Mouse (Mus musculus) erythroblast, embryonic 14.5 days (primary cell): ENCODE data around the gene Dpp4. TPM values are rescaled to one million over a fixed set of nuclear protein-coding genes. Genes with fewer than 3 reads are reported as not detected.

Source experiments
- H3K27me3 ChIP-seq: 2 replicates; pipeline ENCODE4 v1.6.1; 2012; ENCODE audit warnings: inconsistent platforms; ENCODE audit not compliant: control insufficient read depth
- H3K36me3 ChIP-seq: 2 replicates; pipeline ENCODE4 v1.6.1; 2012; ENCODE audit warnings: mild to moderate bottlenecking, inconsistent platforms; ENCODE audit not compliant: control insufficient read depth
- H3K4me1 ChIP-seq: 2 replicates; pipeline ENCODE4 v1.6.1; 2012; ENCODE audit warnings: inconsistent platforms; ENCODE audit not compliant: control insufficient read depth
- H3K4me3 ChIP-seq: replicated peaks from 2 replicates; pipeline ENCODE3; 2012; ENCODE audit warnings: moderate library complexity, mild to moderate bottlenecking, inconsistent platforms
- H3K9me3 ChIP-seq: 2 replicates; pipeline ENCODE4 v1.6.1; 2012; ENCODE audit warnings: low read length, inconsistent platforms, mixed read lengths; ENCODE audit not compliant: control insufficient read depth
- GATA1 ChIP-seq: IDR thresholded peaks from 2 replicates; pipeline ENCODE4 v1.6.1; 2012; ENCODE audit warnings: low read length, inconsistent platforms, mixed read lengths
- TAL1 ChIP-seq: IDR thresholded peaks from 3 replicates; pipeline ENCODE4 v1.6.1; 2012; ENCODE audit warnings: low read length, inconsistent platforms, mixed read lengths
- polyA plus RNA-seq: library from polyadenylated mRNA; stranded (reverse); fragments of >175 nt; gene quantifications from 2 replicates; pipeline ENCODE4 v1.2.3, GENCODE M21; 2012

The Dpp4 gene
- polyA plus RNA-seq, 1 experiment: not detected

GRCm38 (mm10) chr2:62411211-62412080 is 585 bp downstream of the Dpp4 start:
- Histone ChIP-seq H3K36me3 (no peaks in the 10 kb centered on the region), H3K4me3 (peak overlapping the region; percentile 43), H3K9me3 (no peaks in the 10 kb centered on the region), H3K27me3 (peaks cover 13% of the 10 kb centered on the region), H3K4me1 (peaks cover 4% of the 10 kb centered on the region)
- TF ChIP-seq TAL1: no peak

GRCm38 (mm10) chr2:62408701-62409201 is 3.3 kb downstream of the Dpp4 start:
- no peaks in the 10 kb centered on the region for H3K36me3 ChIP-seq
- H3K4me3 ChIP-seq: no peak overlapping the region
- TF ChIP-seq TAL1 (no peak), GATA1 (no peak)

GRCm38 (mm10) chr2:62408216-62408615 is 3.8 kb downstream of the Dpp4 start:
- no peak overlapping the region for H3K4me3 ChIP-seq
- H3K36me3 ChIP-seq: no peaks in the 10 kb centered on the region
- H3K27me3 ChIP-seq: peaks cover 13% of the 10 kb centered on the region
- TF ChIP-seq TAL1 (no peak), GATA1 (no peak)
- H3K4me1 ChIP-seq: peaks cover 4% of the 10 kb centered on the region
- no peaks in the 10 kb centered on the region for H3K9me3 ChIP-seq

More at GRCm38 (mm10) chr2:62408701-62409201, 3.3 kb downstream of the Dpp4 start:
- Histone ChIP-seq H3K27me3 (peaks cover 13% of the 10 kb centered on the region), H3K4me1 (peaks cover 4% of the 10 kb centered on the region), H3K9me3 (no peaks in the 10 kb centered on the region)

- Histone ChIP-seq H3K36me3 (no peaks in the 10 kb centered on the region), H3K4me1 (no peaks in the 10 kb centered on the region), H3K27me3 (no peaks in the 10 kb centered on the region), H3K9me3 (no peaks in the 10 kb centered on the region), H3K4me3 (no peak overlapping the region)
- TF ChIP-seq TAL1: no peak
- TF ChIP-seq GATA1: no peak
Observed at GRCm38 (mm10) chr2:62403556-62404135, 8.4 kb downstream of the Dpp4 start.

GRCm38 (mm10) chr2:62401011-62401410 is 11.0 kb downstream of the Dpp4 start:
- Histone ChIP-seq H3K9me3 (no peaks in the 10 kb centered on the region), H3K4me1 (no peaks in the 10 kb centered on the region), H3K36me3 (no peaks in the 10 kb centered on the region), H3K27me3 (no peaks in the 10 kb centered on the region), H3K4me3 (no peak overlapping the region)
- TF ChIP-seq TAL1 (no peak), GATA1 (no peak)

- no peaks in the 10 kb centered on the region for H3K4me1 ChIP-seq
- no peak overlapping the region for H3K4me3 ChIP-seq
- no peaks in the 10 kb centered on the region for H3K27me3 ChIP-seq
- H3K36me3 ChIP-seq: no peaks in the 10 kb centered on the region
- no peaks in the 10 kb centered on the region for H3K9me3 ChIP-seq
- TF ChIP-seq GATA1: no peak
- no peak for TF ChIP-seq TAL1
Observed at GRCm38 (mm10) chr2:62399832-62400231, 12.2 kb downstream of the Dpp4 start.

GRCm38 (mm10) chr2:62399361-62399760 is 12.7 kb downstream of the Dpp4 start:
- H3K4me1 ChIP-seq: no peaks in the 10 kb centered on the region
- H3K9me3 ChIP-seq: no peaks in the 10 kb centered on the region
- TF ChIP-seq TAL1: no peak
- no peak for TF ChIP-seq GATA1
- no peak overlapping the region for H3K4me3 ChIP-seq
- H3K27me3 ChIP-seq: no peaks in the 10 kb centered on the region
- H3K36me3 ChIP-seq: no peaks in the 10 kb centered on the region

- no peaks in the 10 kb centered on the region for H3K36me3 ChIP-seq
- H3K4me1 ChIP-seq: no peaks in the 10 kb centered on the region
- TF ChIP-seq TAL1 (no peak), GATA1 (no peak)
- no peaks in the 10 kb centered on the region for H3K9me3 ChIP-seq
- H3K27me3 ChIP-seq: no peaks in the 10 kb centered on the region
- no peak overlapping the region for H3K4me3 ChIP-seq
Observed at GRCm38 (mm10) chr2:62398115-62398875, 13.7 kb downstream of the Dpp4 start.

- H3K9me3 ChIP-seq: no peaks in the 10 kb centered on the region
- H3K27me3 ChIP-seq: no peaks in the 10 kb centered on the region
- no peak overlapping the region for H3K4me3 ChIP-seq
- TF ChIP-seq GATA1: no peak
- TF ChIP-seq TAL1: no peak
- H3K4me1 ChIP-seq: no peaks in the 10 kb centered on the region
- H3K36me3 ChIP-seq: no peaks in the 10 kb centered on the region
Observed at GRCm38 (mm10) chr2:62397661-62398060, 14.4 kb downstream of the Dpp4 start.
